Mouse (Mus musculus): ENCODE measurements at regions not wholly inside any gene's neighbourhood (a gene's known extent, or its start where the extent isn't known, plus 50 kb on each side); places are given as distances from the start of the nearest gene placed in this dataset.

DNA sequence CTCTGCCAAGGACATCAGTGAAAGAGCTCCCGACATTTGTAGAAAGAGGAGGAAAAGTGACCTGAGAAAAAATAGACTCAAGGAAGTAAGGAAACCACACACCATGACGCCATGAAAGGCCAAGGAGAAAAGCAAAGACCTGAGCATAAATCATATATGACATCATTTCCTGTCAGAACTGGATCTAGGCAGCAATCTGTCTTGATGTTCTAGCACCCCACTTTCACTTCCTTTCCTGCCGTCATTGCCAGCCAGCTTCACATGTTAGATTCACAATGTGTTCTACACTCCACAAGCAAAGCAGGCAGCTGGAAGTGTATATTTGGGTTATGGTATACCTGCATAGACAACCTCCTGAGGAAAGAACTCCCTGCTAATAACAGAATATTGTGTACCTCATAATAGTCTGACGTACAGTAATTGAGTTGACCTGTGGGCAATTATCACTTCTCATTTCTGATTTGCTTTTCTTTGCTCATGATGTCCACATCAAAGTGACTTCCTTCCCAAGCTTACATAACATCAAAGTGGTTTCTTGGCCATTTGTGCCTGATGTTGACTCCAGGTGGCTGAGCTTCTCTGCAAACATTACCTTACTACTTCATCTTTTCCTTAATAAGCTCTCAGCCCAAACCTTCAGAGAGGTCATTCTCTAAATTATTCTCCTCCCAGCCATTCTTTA, 633.6 kb upstream of the Adgrl2 start:
- no peak for DNase-seq

DNA sequence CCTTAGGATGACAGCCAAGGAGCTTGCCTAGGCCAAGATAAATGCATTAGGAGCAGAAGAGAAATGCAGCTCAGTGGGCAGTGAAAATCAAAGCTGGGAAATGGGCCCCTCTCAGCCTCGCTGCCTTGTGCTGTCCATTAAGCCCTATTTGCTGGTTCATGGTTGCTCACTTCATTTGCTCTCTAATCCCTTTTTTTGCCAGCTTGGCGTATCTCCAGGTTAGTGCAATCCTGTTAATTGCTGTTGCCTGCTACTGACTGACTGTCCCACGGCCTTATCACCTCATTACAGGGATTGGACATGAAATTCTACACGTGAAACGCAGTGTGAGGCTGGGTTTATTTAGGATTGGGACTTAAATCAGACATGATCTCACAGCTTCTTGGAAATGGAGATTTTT, 613.5 kb upstream of the Adgrl2 start:
- DNase-seq, result no peak

DNA sequence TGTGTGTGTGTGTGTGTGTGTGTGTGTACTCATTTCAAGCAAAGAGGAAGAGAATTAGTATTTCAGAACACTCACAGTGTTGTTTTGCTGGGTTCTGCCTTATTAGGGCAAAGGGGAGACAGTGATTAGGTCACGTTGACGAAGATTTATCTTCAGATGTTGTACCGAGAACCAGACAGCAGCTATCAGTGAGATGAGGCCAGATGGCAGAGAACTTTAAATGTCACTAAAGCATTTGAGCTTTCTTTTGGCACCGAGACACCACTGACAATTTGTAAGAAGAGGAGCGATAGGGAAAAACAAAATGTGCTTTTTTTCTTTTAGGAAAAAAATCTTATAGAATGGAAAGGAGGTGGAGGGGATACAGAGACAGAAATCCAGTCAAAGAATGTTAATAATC, 610.9 kb upstream of the Adgrl2 start:
- DNase-seq, result peak; percentile 22

DNA sequence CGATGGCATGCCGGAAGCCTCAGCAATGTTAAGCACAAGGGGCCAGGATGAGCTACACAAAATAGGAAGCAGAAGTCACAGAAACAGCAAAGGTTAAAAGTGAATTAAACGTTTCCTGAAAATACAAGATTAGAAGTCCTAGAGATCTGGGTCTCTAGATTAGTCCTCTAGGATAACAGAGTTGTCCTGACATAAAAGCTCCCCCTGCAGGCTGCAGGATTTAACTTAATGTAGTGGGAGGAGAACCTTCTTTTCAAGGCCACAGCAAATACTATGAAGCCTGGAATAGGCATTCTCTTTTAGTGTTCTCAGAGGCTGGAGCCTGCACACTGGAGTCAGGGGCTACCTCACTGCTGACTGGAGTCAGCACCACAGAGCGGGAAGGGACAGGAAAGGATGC, 604.1 kb upstream of the Adgrl2 start:
- no peak for DNase-seq

DNA sequence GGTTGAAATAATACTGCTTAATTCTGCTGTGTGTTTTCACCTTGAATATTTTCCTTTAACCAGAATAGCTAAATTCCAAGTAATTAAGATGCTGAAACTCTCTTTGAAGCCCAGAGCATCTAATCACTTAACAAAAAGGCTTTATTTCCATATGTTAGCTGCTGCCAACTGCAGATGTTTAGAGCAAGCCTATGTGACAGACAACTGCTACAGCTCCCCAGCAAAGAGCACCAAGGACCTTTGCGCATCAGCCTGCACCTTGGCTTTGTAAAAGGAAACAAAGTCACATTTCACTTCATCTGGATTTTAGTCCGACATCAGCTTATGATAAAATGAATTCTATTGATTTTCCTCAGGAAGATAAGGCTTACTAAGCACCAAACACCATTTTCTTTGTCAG, 595.4 kb upstream of the Adgrl2 start:
- DNase-seq, result no peak

DNA sequence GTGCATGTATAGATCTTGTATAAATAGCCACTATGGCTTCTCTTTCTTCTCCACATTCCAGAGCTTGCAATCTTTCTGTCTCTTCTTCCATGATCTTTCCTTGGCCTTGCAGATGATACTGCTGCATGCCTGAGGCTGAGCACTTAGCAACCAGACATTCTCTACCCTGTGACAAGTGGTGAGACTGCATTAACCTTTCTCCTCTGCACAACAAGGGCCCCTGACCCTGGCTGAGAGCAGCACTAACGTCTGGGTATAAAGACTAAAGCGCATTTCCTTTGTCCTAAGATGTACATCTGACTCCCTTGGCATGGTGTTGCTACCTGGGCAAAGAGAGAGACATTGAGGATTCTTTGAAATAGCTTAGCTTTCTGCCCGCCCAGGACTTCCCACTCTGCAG, 590.8 kb upstream of the Adgrl2 start:
- no peak for DNase-seq

DNA sequence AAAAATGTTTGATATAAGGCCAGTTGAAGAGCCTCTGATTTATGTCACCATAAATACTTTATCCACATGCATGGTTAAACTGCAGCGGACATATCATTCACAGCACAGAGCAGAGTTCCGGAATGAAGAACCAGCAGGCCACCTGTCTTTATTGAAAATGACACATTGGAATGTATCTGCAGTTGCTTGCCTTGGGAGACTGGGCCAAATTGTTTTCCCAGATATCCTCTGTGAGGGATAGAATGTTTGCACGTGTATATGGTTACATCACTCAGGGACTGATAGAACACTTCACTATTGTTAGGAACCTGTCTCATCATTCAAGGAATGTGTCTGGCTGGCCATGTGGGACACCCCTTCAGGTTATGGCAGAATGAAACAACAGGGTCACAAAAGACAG, 585.3 kb upstream of the Adgrl2 start:
- DNase-seq, result no peak

DNA sequence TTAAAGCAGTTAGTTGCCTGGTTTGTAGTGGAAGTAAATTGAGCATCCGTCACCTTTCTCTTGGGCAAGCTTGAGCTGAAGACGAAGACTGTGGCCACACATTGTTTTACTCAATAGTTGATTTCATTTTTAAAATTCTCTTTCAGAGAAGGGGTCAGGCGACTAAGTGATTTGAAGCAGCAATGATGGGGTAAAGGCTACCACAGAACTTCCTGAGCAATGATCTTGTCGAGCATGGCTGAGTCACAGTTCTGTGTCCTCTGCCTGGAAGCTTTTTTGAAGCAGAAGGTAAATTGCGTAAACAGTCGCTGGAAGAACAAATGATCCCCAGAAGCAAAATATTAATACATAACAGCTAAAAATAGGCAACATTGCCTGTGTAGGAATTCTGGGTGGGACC, 576.5 kb upstream of the Adgrl2 start:
- no peak for DNase-seq

DNA sequence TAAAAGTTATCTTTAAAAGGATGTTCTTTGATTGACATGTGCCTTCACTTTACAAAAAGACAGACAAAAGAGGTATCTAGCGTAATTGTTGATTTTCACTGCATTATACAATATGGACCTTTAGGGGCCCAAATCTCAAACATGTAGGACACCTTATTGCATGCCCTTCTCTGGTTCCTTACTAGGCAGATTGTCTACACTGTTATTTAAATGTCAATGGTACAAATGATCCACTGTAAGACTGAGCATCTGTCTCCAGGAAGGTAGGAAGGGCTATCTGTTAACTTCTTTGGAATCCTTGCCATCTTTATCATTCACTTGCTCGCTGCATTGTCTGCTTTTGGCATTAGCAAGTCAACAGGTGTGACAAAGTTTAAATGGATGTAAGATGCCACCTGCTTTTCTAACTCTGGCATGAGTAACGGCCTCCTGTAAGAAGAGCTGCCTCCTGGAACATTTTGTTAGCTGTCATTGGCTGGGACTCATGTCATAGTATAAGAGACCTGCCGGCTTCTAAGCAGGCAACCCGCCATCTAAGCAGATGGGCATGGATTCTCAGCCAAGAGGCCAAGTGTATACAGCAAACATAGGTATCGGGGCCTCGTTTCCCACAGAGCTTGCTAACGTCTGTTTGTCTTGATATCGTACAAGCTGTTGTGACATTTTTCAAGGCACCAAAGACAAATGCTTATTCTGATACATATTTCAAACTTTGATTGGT, 560.0 kb upstream of the Adgrl2 start:
- peak; percentile 40 for DNase-seq

DNA sequence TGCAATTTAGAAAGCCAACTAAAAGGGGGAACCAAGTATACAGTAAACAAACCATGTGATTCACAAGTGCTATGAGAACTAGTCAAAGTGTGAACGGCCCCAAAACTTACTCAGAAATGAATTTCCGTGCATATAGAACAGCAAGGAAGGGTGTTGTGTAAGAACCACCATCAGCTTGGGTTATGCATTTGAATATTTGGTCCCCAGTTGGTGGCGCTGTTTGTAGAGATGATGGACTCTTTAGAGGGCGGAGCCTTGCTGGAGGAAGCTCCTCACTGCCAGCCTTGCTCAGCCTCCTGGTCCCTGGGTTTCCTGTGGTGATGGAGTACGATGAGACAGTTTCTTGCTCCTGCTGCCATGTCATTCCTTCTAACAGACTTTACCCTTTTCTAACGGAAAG, 556.7 kb upstream of the Adgrl2 start:
- DNase-seq, result no peak

DNA sequence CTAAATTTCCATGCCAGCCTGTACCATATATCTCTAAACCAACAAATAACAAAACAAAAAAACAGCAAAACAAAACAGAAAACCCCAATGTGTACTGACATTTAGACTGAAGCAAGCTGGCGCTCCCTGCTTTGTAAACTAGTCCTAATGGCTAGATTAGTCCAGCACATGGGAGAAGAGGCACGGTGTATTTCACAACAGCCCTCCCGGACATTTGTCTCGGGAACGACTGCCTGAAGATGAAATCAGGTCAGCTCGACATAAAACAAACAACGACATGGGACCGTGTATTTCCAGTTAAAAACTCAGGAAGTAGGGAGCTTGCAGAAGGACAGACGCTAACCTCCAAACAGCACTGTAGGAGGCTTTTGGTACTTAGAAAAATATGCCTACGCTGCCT, 555.9 kb upstream of the Adgrl2 start:
- no peak for DNase-seq

DNA sequence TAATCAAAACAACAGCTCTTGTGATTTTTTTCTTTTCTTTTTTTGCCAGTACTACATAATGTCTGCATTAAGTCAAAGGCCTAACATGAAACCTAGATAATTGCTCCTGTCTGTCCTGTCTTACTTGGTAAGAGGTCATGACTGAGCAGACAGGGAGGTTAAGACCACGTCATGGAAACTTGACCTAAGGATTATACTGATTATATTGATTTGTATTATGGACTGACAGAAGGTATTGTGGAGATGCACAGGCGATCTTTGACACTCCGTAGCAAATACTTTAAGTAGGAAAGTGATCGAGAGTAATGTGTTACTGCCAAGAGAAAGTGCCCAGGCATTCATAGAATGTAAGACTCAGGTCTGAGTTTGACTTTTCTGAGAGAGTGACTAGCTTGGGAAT, 543.8 kb upstream of the Adgrl2 start:
- no peak for DNase-seq

DNA sequence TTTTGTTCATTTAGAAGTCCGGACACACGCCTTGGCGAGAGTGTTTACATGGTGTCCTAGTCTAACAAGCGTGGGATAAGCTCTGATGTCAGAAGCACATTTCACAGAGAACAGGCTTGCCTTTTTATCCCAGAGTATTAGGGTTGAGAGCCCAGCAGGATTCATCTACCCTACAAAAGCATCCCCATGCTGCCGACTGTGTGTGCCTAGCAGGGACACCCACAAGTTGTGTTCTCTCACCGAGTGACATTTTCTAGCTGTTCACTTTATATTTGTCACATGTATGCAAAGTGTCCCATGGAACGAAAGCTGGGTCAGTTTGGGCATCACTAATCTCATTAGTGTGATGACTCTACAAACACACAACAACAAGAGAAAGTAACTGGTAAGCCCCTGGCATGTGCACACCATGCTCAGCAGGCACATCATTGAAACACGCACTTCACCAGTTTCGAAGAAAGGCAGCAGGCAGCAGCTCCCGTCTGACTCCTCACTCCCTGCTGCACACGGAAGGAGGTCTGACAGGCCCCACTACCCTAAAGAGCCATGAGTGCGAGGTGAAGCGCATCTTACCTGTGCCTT, 539.8 kb upstream of the Adgrl2 start:
- DNase-seq, result no peak

DNA sequence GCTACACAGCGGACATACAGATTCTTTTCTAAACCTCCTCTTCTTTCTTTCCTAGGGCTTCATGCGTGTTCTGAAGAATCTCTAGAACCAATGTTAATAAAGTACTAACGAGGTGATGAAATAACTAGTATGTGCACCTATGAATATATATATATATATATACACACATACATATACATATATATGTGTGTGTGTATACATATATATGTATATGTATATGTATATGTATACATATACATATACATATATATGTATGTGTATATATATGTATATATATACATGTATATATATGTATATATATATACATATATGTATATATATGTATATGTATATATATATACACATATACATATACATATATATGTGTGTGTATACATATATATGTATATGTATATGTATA, 536.2 kb upstream of the Adgrl2 start:
- DNase-seq, result no peak

DNA sequence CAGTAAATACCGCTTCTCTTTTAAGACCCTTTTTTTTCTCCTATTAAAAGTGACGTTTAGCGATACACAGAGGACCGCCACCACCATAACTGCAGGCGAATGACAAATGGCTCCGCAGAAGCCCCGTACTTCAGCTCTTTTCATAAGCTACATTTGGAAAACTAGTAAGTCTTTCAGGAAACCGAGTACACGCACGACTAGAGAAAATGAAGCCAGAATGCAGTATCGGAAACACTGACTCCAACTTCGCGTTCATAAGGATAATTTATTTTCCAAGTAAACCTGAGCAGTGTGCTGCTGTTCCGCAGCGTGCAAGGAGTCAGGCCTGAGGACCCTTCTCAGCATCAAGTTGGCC, 529.2 kb upstream of the Adgrl2 start:
- DNase-seq, result no peak

DNA sequence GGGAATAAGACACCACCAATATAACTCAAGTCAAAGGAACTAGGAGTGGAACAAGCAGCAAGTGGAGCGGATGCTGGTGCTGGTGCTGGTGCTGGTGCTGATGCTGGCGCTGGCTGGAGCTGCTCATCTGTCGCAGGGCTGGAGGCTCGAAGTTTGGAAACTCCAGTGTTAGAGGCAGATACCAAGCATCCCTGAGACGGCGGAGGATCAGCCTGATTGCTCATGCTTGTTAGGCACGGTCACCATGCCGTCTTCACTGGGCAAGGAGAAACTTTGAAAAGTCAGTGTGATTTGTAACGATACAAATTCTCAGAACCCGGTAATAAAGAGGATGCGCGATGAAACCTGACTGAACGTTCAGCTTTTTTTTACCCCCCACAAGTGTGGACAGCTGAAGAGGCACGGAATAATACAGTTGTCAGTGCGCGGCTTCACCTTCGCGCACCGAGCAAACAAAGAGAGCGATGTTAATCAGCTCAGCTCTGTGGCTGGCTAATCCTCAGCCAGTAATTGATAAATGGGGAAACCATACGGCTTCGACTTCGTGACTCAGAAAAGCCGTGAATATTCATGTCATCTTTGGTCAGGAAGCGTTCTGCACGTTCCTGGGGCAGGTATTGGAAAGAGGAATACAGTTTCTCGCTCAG, 528.7 kb upstream of the Adgrl2 start:
- no peak for DNase-seq

DNA sequence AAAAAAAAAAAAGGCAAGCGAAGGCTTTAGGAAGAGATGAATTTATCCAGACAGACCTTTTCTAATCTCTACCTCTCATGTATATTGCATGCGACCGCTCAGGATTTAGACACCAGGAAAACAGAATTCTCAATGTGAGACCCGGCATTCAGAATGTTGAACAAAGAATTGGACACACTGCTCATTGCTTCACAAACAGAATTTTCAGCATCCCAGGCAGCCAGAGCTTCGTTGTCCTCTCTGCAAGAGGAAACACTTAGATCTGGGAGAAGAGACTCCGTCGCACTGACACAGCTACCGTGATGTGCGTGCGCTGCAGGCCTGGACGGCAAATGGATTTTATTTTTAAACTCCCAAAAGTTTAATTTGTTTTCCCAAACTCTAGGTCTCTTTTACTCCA, 527.2 kb upstream of the Adgrl2 start:
- no peak for DNase-seq

DNA sequence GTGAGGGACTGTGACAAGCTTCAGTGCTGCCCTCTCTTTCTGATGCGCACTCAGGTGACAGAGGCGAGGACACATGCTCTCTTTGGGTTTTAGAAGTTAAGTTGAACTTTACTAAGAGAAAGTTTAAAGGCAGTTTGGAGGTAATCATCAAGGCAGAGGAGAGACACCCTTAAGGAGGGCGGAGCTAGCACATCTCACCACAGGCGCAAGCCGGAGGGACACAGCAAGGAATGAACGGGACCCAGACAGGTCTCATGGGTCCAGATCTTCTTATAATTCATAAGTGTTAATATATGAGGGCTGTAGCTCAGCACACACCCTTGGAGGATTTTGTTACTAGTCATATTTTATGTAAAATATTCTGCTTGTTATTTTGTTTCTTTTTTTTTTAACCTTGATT, 518.8 kb upstream of the Adgrl2 start:
- DNase-seq, result no peak

DNA sequence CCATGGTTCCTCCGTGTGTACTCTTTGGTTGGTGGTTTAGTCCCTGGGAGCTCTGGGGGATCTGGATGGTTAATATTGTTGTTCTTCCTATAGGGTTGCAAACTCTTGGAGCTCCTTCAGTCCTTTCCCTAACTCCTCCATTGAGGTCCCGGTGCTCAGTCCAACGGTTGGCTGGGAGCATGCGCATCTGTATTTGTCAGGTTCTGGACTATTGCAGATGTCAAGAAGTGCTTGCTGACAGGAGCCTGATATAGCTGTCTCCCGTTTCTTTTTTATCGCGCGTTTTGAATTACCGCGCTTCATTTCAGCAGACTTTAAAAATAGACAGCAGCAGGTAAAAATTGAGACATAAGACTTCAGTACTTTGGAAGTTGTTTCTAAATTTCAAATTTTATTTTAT, 518.3 kb upstream of the Adgrl2 start:
- DNase-seq, result no peak

DNA sequence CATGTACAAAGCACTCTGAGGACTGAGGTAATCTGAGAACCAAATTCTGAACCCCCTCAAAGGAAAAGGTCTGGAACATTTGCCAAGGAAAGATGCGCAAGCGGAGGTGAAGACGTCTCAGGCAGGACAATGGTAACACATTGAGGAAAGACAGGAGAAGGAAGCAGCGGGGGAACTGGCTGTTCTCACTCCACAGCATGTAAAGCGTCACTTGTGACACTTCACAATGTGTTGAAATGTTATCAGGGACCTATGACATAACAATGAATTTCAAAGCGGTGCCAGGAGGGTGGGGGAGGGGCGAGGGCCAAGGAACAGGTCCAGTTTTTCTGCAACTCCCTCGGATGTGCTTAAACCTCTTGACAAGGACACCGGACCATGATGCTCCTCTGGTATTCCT, 515.3 kb upstream of the Adgrl2 start:
- no peak for DNase-seq

DNA sequence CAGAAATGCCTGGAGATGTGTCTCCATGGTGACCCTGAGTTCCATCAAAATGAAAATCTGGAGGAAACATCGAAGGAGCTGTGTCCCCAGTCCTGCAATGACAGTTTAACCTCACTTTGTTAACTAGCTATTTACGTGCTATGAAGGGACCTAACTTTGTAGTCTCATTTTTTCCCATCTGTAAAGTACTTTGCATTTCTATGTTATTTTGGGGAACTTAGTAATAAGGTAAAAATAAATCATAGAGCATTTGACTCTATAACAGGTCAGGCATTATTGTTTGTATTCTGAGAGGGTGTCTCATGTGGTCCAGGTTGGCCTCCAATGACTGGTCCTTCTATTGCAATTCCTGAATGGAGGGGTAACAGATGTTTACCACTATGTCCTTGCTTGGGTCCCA, 513.6 kb upstream of the Adgrl2 start:
- no peak for DNase-seq

DNA sequence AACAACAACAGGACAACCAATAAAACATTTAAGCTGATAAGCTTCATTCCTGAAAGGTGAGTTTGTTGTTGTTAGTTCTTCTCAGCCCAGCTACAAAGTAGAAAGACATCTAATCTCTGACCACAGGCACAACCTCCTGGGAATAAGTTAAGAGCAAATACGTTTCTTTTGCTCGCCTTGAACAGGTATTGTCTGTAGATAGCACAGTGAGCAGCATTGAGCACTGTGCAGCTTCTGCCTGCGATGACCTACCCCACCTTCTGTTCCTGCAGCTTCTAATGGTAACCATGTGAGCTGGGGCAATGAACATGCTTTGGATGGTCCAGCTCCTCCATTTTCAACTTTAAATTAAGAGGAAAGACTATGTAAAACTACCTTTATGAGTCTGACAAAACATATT, 509.8 kb upstream of the Adgrl2 start:
- no peak for DNase-seq

DNA sequence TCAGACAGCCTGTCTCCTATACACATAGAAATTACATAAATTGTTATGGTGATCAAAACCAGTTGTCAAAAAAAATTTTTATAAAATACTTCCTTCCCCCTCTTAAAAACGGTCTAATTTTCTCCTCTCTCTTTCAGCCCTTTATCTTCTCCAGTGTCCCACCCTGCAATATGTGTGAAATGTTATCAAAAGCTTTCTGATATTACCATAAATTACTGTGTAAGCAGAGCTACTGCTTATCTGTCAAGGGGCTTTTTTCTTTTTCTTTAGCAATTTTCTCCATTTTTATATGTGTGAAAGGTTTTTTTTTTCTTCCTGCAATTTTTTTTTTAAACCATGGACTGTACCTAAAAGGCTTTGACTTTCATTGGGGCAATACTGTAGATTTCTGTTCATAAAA, 508.4 kb upstream of the Adgrl2 start:
- DNase-seq, result no peak

DNA sequence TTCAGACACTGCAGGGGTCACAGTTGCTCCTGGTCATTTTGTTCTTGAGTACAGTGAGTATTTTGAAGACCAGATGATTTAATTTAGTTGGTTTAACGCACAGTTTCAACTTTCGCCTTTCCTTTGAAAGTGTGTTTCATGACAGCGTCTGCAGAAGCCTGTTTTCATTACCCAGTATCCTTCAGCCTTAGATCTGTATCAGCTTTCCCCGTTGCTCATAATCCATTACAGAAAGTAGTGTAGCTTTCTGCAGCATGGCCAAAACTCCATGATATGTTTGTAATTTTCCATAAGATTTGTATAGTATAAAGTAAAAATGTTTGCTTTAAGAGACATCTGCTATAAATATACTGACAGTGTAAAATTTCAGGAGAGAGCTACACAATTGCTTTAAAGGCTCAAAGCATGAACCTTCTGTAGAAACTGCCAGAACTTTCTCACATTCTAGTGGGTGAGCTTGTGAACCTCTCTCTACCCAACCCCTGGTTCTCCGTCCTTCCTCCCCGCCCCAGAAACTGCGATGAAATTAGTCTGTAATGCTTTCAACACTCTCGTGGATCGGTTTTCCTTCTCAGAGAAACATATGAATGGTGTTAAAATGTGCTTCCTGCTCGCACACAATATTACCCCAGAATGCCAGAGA, 506.6 kb upstream of the Adgrl2 start:
- no peak for DNase-seq
